Mouse (Mus musculus) urinary bladder, adult 18-20 months (tissue): Measurements from ENCODE around the gene Gm10408.
"Not testable (repeated sequence)": the region's sequence is repeated elsewhere in the genome, so short reads cannot be mapped to it uniquely, and the experiment has no call there.

Experiments used
- DNase-seq, 2 experiments: peaks; one replicate each; pipeline ENCODE4 v3.0.0; 2022; ENCODE audit warnings: low spot score in 2 of 2, mixed read lengths in 2 of 2

Gm10408 gene

DNA sequence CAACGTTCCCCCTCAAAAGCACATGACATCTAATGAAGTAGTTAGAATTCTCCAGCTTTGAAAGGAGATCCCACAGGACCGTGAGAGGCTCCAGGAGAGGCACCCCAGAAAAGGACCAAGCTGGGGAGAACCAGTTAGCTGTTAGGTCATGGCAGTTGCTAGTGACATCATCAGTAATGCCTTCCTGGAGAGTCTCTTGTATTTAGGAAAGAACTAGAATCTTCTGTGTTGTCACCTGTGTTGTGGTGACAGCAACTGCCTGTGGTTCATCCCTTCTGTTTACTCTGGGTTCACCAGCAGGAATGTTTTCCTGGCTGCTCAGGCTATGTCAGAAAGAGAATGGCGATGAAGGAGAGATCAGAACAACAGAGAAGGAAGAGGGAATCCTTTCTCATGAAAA is at the start of gene Gm10408:
TSS of gene Gm10408 (plus strand) at position 301 of the 400 bp plus-strand sequence.
- DNase-seq = not testable (repeated sequence)

DNA sequence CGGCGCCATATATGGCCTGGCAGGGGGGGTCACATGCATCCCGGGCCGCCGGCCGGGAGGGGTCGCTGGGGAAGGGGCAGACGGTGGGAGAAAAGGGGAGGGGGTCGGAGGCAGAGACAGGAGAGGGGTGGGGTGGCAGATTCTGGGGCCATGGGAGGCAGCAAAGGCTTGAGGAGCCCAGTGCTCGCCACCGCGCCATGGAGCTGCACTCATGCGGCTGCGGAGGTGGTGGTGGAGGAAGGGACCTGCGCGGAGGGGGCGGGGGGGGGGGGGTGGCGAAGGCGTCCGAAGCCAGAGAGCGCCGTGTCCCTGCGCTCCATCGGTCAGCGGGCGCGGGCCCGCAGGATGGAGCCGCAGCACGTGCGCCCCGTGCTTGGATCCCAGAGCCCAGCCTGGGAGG is 36.9 kb upstream of the Gm10408 start, which contains the start of gene Gm10409:
TSS of gene Gm10409 (plus strand) at position 301 of the 400 bp plus-strand sequence.
- not testable (repeated sequence) for DNase-seq

DNA sequence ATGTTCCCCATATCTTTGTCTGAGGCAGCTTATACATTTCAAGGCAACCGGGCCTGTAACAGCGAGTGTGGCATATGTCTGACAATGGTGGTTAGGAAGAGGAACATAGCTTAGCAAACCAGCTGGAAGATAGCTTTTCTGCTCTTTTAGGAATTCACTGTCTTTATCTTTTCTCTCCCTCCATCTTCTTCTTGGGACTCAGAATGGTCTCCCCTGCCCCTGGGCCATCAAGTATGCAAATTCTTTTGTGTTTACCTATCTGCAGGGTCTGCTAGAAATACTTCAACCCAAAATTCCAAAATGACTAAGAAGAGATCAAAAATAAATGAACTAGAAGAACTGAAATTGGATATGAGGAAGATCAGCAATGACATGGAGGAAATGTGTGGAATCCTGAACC is 21.4 kb upstream of the Gm10408 start, which contains the start of gene Gm3005:
TSS of gene Gm3005 (plus strand) at position 301 of the 400 bp plus-strand sequence.
- DNase-seq = not testable (repeated sequence)
